ENCODE assay signal across 10 mouse cellular contexts in genomic region chr1:72226172-72226886, GRCm38 (mm10). TPM values are rescaled to one million over a fixed set of nuclear protein-coding genes. Genes with fewer than 3 reads are reported as not detected.
DNase-seq lines count a peak whose midpoint lies in the region; ATAC-seq lines count a peak whose summit lies in the region.
"Had no signal": no experiment of that assay in that cellular context is flagged by ENCODE, and none has a peak within 500 bp of the region (broad histone marks: within the 10 kb centered on the region; RNA-seq: fewer than 3 reads in every experiment).

No protein-coding gene starts in this region.

- no peaks in the 10 kb centered on the region for H3K9me3 ChIP-seq in heart, embryonic 12.5 days (replicated peaks)
- H3K9me3 ChIP-seq in midbrain, embryonic 13.5 days, result no peaks in the 10 kb centered on the region

- no peak overlapping the region for H3K4me3 ChIP-seq in heart, embryonic 12.5 days
- H3K4me3 ChIP-seq in midbrain, embryonic 13.5 days (replicated peaks), result peak overlapping the region; percentile 43

- no peak overlapping the region for H3K27ac ChIP-seq in heart, embryonic 12.5 days (ENCODE audit: poor library complexity, severe bottlenecking)
- H3K27ac ChIP-seq in midbrain, embryonic 13.5 days, result no peak overlapping the region

- no peaks in the 10 kb centered on the region for H3K36me3 ChIP-seq in heart, embryonic 12.5 days
- H3K36me3 ChIP-seq in midbrain, embryonic 13.5 days, result no peaks in the 10 kb centered on the region

- peak; percentile 83 for ATAC-seq in heart, embryonic 12.5 days (ENCODE audit: insufficient number of reproducible peaks, low FRiP score)
- peak; percentile 86 for ATAC-seq in midbrain, embryonic 13.5 days

- H3K4me2 ChIP-seq in heart, embryonic 12.5 days, result peak overlapping the region; percentile 77
- peak overlapping the region; percentile 62 for H3K4me2 ChIP-seq in midbrain, embryonic 13.5 days (replicated peaks)

- H3K4me1 ChIP-seq in heart, embryonic 12.5 days (replicated peaks), result no peaks in the 10 kb centered on the region
- H3K4me1 ChIP-seq in midbrain, embryonic 13.5 days (replicated peaks), result no peaks in the 10 kb centered on the region

- under 1% methylated on average over 9 of the region's 18 CpGs for WGBS in heart, embryonic 12.5 days
- WGBS in midbrain, embryonic 13.5 days, result under 1% methylated on average over 11 of the region's 18 CpGs

- DNase-seq in heart, adult 11 months, result no peak
- DNase-seq in CD4-positive helper T cell, adult 2 months (ENCODE audit: low read depth, low spot score), result peak; percentile 59
- DNase-seq in brain, embryonic 18.5 days (ENCODE audit: low read depth, low spot score), result peak; percentile 72
- DNase-seq in forelimb bud, embryonic 11.5 days (ENCODE audit: low read depth, low spot score), result peak; percentile 91
- DNase-seq in kidney, postnatal 36 days, result peak; percentile 29 to 30
- no peak for DNase-seq in urinary bladder, postnatal 10 days (ENCODE audit: low spot score)

- H3K27me3 ChIP-seq in heart, embryonic 12.5 days (replicated peaks), result peaks cover 28% of the 10 kb centered on the region
- H3K27me3 ChIP-seq in midbrain, embryonic 13.5 days, result peaks cover 31% of the 10 kb centered on the region

- H3K9ac ChIP-seq in heart, embryonic 12.5 days, result no peak overlapping the region
- 0 out of 2 replicates have a peak overlapping the region, but pooled peaks have one; percentile 32 for H3K9ac ChIP-seq in midbrain, embryonic 13.5 days (replicated peaks)

RNA-seq across cellular contexts. Expression of gene Mreg, which starts 14.2 kb away (rescaled TPM):
- polyA plus RNA-seq in heart, embryonic 12.5 days (2016; fragmentation: Nextera tagmentation; extraction: Ambion mirVana), result 5.1 and 5.8 TPM in 2 replicates
- 1.4 and 1.8 TPM in 2 replicates for polyA plus RNA-seq in midbrain, embryonic 13.5 days (2015; fragmentation: Nextera tagmentation; extraction: Ambion mirVana)

RNA-seq across cellular contexts. Expression of gene Pecr, which starts 57.8 kb away (rescaled TPM):
- 16.9 and 18.7 TPM in 2 replicates for polyA plus RNA-seq in heart, embryonic 12.5 days (2016; fragmentation: Nextera tagmentation; extraction: Ambion mirVana)
- polyA plus RNA-seq in midbrain, embryonic 13.5 days (2015; fragmentation: Nextera tagmentation; extraction: Ambion mirVana), result 8.7 and 10.2 TPM in 2 replicates

RNA-seq across cellular contexts. Expression of gene Tmem169, which starts 57.8 kb away (rescaled TPM):
- polyA plus RNA-seq in heart, embryonic 12.5 days (2016; fragmentation: Nextera tagmentation; extraction: Ambion mirVana), result 0.22 and 0.29 TPM in 2 replicates
- polyA plus RNA-seq in midbrain, embryonic 13.5 days (2015; fragmentation: Nextera tagmentation; extraction: Ambion mirVana), result 36.1 and 39.7 TPM in 2 replicates
- polyA plus RNA-seq: erythroblast, embryonic 14.5 days; spleen, adult 2 months had no signal

Comparison
In these comparisons a context has a peak if more than half of its experiments do, and no peak if none do; other contexts are left out.
1. DNase-seq: peak in CD4-positive helper T cell, adult 2 months (single experiment), brain, embryonic 18.5 days (single experiment), forelimb bud, embryonic 11.5 days (single experiment) and kidney, postnatal 36 days (2 of 2); none in heart, adult 11 months (single experiment) and urinary bladder, postnatal 10 days (single experiment).
2. RNA of gene Tmem169, which starts 57.8 kb away (polyA plus RNA-seq): 36.1 to 39.7 TPM in midbrain, embryonic 13.5 days; 0.22 to 0.29 TPM in heart, embryonic 12.5 days; every median in the first group is over 10 times any median in the second.